Mouse (Mus musculus): ENCODE data around the gene Cd300a. TPM values are rescaled to one million over a fixed set of nuclear protein-coding genes. Genes with fewer than 3 reads are reported as not detected.

Cd300a gene
- total and polyA plus RNA-seq, 3 experiments: 0.58 TPM; not detected in 2

- no peak for DNase-seq (ENCODE audit: low read depth, low spot score)
- H3K36me3 ChIP-seq (ENCODE audit: control insufficient read depth in 1 of 2, insufficient read depth in 2 of 2, low read length in 2 of 2): no peaks in the 10 kb centered on the region
- no peaks in the 10 kb centered on the region for H3K27me3 ChIP-seq (ENCODE audit: control insufficient read depth in 1 of 2, insufficient read depth in 2 of 2, low read length in 2 of 2)
- H3K4me3 ChIP-seq (ENCODE audit: control insufficient read depth in 1 of 2, insufficient read depth in 1 of 2, low read depth in 2 of 2, low read length in 2 of 2): no peak overlapping the region
- no peak for TF ChIP-seq GATA1 (IDR thresholded peaks at IDR 0.05; ENCODE audit: low read depth, low read length)
- TF ChIP-seq CHD1 (IDR thresholded peaks at IDR 0.05; ENCODE audit: low read depth, low read length): no peak
- TF ChIP-seq MAZ (IDR thresholded peaks at IDR 0.05; ENCODE audit: low read depth, low read length): no peak
- no peak for TF ChIP-seq MXI1 (IDR thresholded peaks at IDR 0.05; ENCODE audit: low read depth, low read length)
- no peak for TF ChIP-seq SMC3 (IDR thresholded peaks at IDR 0.05; ENCODE audit: low read depth, low read length)
- TF ChIP-seq ZKSCAN1 (IDR thresholded peaks at IDR 0.05; ENCODE audit: low read depth, low read length): no peak
- no peak for TF ChIP-seq POLR2A (IDR thresholded peaks at IDR 0.05; ENCODE audit: control insufficient read depth in 1 of 2, insufficient read depth in 1 of 2, low read depth in 1 of 2, low read length in 2 of 2, poor library complexity in 1 of 2)
- H3K9me3 ChIP-seq (replicated peaks; ENCODE audit: insufficient read depth, low read length): no peaks in the 10 kb centered on the region
- no peak overlapping the region for H3K27ac ChIP-seq (ENCODE audit: control insufficient read depth, low read depth, low read length)
- no peaks in the 10 kb centered on the region for H3K79me2 ChIP-seq (ENCODE audit: control insufficient read depth, insufficient read depth, low read length, poor library complexity)
- no peak overlapping the region for H3K9ac ChIP-seq (ENCODE audit: control insufficient read depth, low read depth, low read length, poor library complexity, severe bottlenecking)
- no peaks in the 10 kb centered on the region for H3K4me1 ChIP-seq (ENCODE audit: control insufficient read depth in 1 of 2, insufficient read depth in 2 of 2, low read length in 2 of 2)
Observed at GRCm38 (mm10) chr11:114849572-114849971, 40.3 kb upstream of the Cd300a start.

- no peak overlapping the region for H3K9ac ChIP-seq (ENCODE audit: control insufficient read depth, low read depth, low read length, poor library complexity, severe bottlenecking)
- no peak for DNase-seq (ENCODE audit: low read depth, low spot score)
- H3K27ac ChIP-seq (ENCODE audit: control insufficient read depth, low read depth, low read length): no peak overlapping the region
Observed at GRCm38 (mm10) chr11:114850066-114850451, 39.8 kb upstream of the Cd300a start.

GRCm38 (mm10) chr11:114850452-114851268 is 39.2 kb upstream of the Cd300a start, which contains the start of gene Gprc5c:
Gprc5c (plus strand) TSS chr11:114851152.
- H3K79me2 ChIP-seq (ENCODE audit: control insufficient read depth, insufficient read depth, low read length, poor library complexity): no peaks in the 10 kb centered on the region
- no peak within 1 kb of the TSS for H3K4me3 ChIP-seq (ENCODE audit: control insufficient read depth in 1 of 2, insufficient read depth in 1 of 2, low read depth in 2 of 2, low read length in 2 of 2)
- no peaks in the 10 kb centered on the region for H3K4me1 ChIP-seq (ENCODE audit: control insufficient read depth in 1 of 2, insufficient read depth in 2 of 2, low read length in 2 of 2)
- no peaks in the 10 kb centered on the region for H3K36me3 ChIP-seq (ENCODE audit: control insufficient read depth in 1 of 2, insufficient read depth in 2 of 2, low read length in 2 of 2)
- H3K9me3 ChIP-seq (replicated peaks; ENCODE audit: insufficient read depth, low read length): no peaks in the 10 kb centered on the region
- H3K27ac ChIP-seq (ENCODE audit: control insufficient read depth, low read depth, low read length): no peak within 1 kb of the TSS
- TF ChIP-seq ETS1 (IDR thresholded peaks at IDR 0.05; ENCODE audit: low read depth, low read length): no peak
- no peak for DNase-seq (ENCODE audit: low read depth, low spot score)
- H3K27me3 ChIP-seq (ENCODE audit: control insufficient read depth in 1 of 2, insufficient read depth in 2 of 2, low read length in 2 of 2): no peaks in the 10 kb centered on the region
- H3K9ac ChIP-seq (ENCODE audit: control insufficient read depth, low read depth, low read length, poor library complexity, severe bottlenecking): no peak within 1 kb of the TSS

More at GRCm38 (mm10) chr11:114850066-114850451, 39.8 kb upstream of the Cd300a start:
- H3K4me1 ChIP-seq (ENCODE audit: control insufficient read depth in 1 of 2, insufficient read depth in 2 of 2, low read length in 2 of 2): no peaks in the 10 kb centered on the region
- TF ChIP-seq MAX (IDR thresholded peaks at IDR 0.05; ENCODE audit: low read length) (no peak), MAFK (IDR thresholded peaks at IDR 0.05; ENCODE audit: borderline replicate concordance, low read depth, low read length) (no peak), JUND (IDR thresholded peaks at IDR 0.05; ENCODE audit: low read depth, low read length) (no peak), MAZ (IDR thresholded peaks at IDR 0.05; ENCODE audit: low read depth, low read length) (no peak), GATA1 (IDR thresholded peaks at IDR 0.05; ENCODE audit: low read depth, low read length) (no peak), ELF1 (IDR thresholded peaks at IDR 0.05; ENCODE audit: low read depth, low read length) (no peak), ZMIZ1 (IDR thresholded peaks at IDR 0.05; ENCODE audit: low read depth, low read length) (no peak), EP300 (IDR thresholded peaks at IDR 0.05; ENCODE audit: low read depth in 1 of 2, low read length in 2 of 2) (no peak), TAL1 (IDR thresholded peaks at IDR 0.05; ENCODE audit: low read length) (no peak), UBTF (IDR thresholded peaks at IDR 0.05; ENCODE audit: borderline replicate concordance, insufficient read depth, low read depth, low read length) (no peak), POLR2A (IDR thresholded peaks at IDR 0.05; ENCODE audit: control insufficient read depth in 1 of 2, insufficient read depth in 1 of 2, low read depth in 1 of 2, low read length in 2 of 2, poor library complexity in 1 of 2) (no peak)
- H3K36me3 ChIP-seq (ENCODE audit: control insufficient read depth in 1 of 2, insufficient read depth in 2 of 2, low read length in 2 of 2): no peaks in the 10 kb centered on the region
- H3K27me3 ChIP-seq (ENCODE audit: control insufficient read depth in 1 of 2, insufficient read depth in 2 of 2, low read length in 2 of 2): no peaks in the 10 kb centered on the region
- H3K4me3 ChIP-seq (ENCODE audit: control insufficient read depth in 1 of 2, insufficient read depth in 1 of 2, low read depth in 2 of 2, low read length in 2 of 2): no peak overlapping the region
- no peaks in the 10 kb centered on the region for H3K79me2 ChIP-seq (ENCODE audit: control insufficient read depth, insufficient read depth, low read length, poor library complexity)
- no peaks in the 10 kb centered on the region for H3K9me3 ChIP-seq (replicated peaks; ENCODE audit: insufficient read depth, low read length)
